Mouse (Mus musculus) myocyte (in vitro differentiated cells): ENCODE measurements around the gene Fstl5. TPM values are rescaled to one million over a fixed set of nuclear protein-coding genes. Genes with fewer than 3 reads are reported as not detected.

ENCODE experiments used
- H3K27me3 ChIP-seq: one replicate; pipeline ENCODE4 v1.6.1; 2011; ENCODE audit not compliant: control insufficient read depth, insufficient read depth, insufficient read length
- H3K36me3 ChIP-seq: one replicate; pipeline ENCODE4 v1.6.1; 2011; ENCODE audit not compliant: control insufficient read depth, insufficient read depth
- H3K4me2 ChIP-seq: one replicate; pipeline ENCODE4 v1.6.1; 2011; ENCODE audit warnings: low read depth, control low read depth
- H3K4me3 ChIP-seq: one replicate; pipeline ENCODE4 v1.5.1; 2011; ENCODE audit warnings: mild to moderate bottlenecking, control low read depth, moderate library complexity
- H3K79me2 ChIP-seq: one replicate; pipeline ENCODE4 v1.6.1; 2011; ENCODE audit not compliant: control insufficient read depth, insufficient read depth
- H3ac ChIP-seq: one replicate; pipeline ENCODE4 v1.6.1; 2011; ENCODE audit not compliant: control insufficient read depth, insufficient read length
- CEBPB ChIP-seq: IDR thresholded peaks from 2 replicates; pipeline ENCODE4 v1.6.1; 2011; ENCODE audit warnings: mild to moderate bottlenecking, moderate library complexity; ENCODE audit not compliant: poor library complexity, insufficient read depth, severe bottlenecking
- E2F4 ChIP-seq: IDR thresholded peaks from one replicate; pipeline ENCODE4 v1.6.1; 2011; ENCODE audit warnings: mild to moderate bottlenecking, control low read depth, moderate library complexity; ENCODE audit not compliant: insufficient read depth
- MAX ChIP-seq: IDR thresholded peaks from one replicate; pipeline ENCODE4 v1.6.1; 2011; ENCODE audit warnings: low read depth, mild to moderate bottlenecking, control low read depth
- MYOD1 ChIP-seq, 3 experiments: IDR thresholded peaks; one replicate each; pipeline ENCODE4 v1.6.1; 2011; ENCODE audit warnings: control low read depth in 2 of 3, low read depth in 2 of 3, mild to moderate bottlenecking in 2 of 3, moderate library complexity in 1 of 3; ENCODE audit not compliant: insufficient read length in 2 of 3, control insufficient read depth in 1 of 3
- MYOG ChIP-seq, 3 experiments: IDR thresholded peaks; one replicate each; pipeline ENCODE4 v1.6.1; 2011; ENCODE audit warnings: control low read depth in 2 of 3, low read depth in 2 of 3, mild to moderate bottlenecking in 2 of 3; ENCODE audit not compliant: insufficient read length in 2 of 3, control insufficient read depth in 1 of 3, insufficient read depth in 1 of 3
- POLR2A ChIP-seq: IDR thresholded peaks from one replicate; pipeline ENCODE4 v1.6.1; 2011; ENCODE audit warnings: low read depth, mild to moderate bottlenecking, control low read depth, moderate library complexity; ENCODE audit not compliant: insufficient read length
- POLR2AphosphoS2 ChIP-seq: IDR thresholded peaks from one replicate; pipeline ENCODE4 v1.6.1; 2011; ENCODE audit warnings: low read depth, control low read depth; ENCODE audit not compliant: insufficient read length
- REST ChIP-seq: IDR thresholded peaks from one replicate; pipeline ENCODE4 v1.6.1; 2011; ENCODE audit warnings: mild to moderate bottlenecking, control low read depth, moderate library complexity; ENCODE audit not compliant: insufficient read depth, insufficient read length
- SRF ChIP-seq: IDR thresholded peaks from one replicate; pipeline ENCODE4 v1.6.1; 2011; ENCODE audit warnings: low read depth; ENCODE audit not compliant: control insufficient read depth, insufficient read length
- TCF12 ChIP-seq: IDR thresholded peaks from one replicate; pipeline ENCODE4 v1.6.1; 2011; ENCODE audit warnings: mild to moderate bottlenecking, control low read depth; ENCODE audit not compliant: poor library complexity, insufficient read depth, severe bottlenecking
- TCF3 ChIP-seq: IDR thresholded peaks from one replicate; pipeline ENCODE4 v1.6.1; 2011; ENCODE audit warnings: low read depth, control low read depth; ENCODE audit not compliant: insufficient read length
- USF1 ChIP-seq: IDR thresholded peaks from one replicate; pipeline ENCODE4 v1.6.1; 2011; ENCODE audit warnings: low read depth, mild to moderate bottlenecking, control low read depth, moderate library complexity
- polyA plus RNA-seq: library from polyadenylated mRNA; unstranded; fragments of >200 nt; fragmentation: generic; extraction: Trizol; gene quantifications from one replicate; pipeline ENCODE4 v1.2.1, GENCODE M21; 2012; ENCODE audit warnings: missing spikeins

Fstl5 gene
- polyA plus RNA-seq: 0.01 TPM

GRCm38 (mm10) chr3:76074060-76074707 is at the start of gene Fstl5:
Gene Fstl5, plus strand, starts transcription at chr3:76074270.
- Histone ChIP-seq H3K27me3 (no peaks in the 10 kb centered on the region), H3K36me3 (no peaks in the 10 kb centered on the region), H3K4me2 (no peak within 1 kb of the TSS), H3K79me2 (no peaks in the 10 kb centered on the region), H3ac (no peak within 1 kb of the TSS), H3K4me3 (no peak within 1 kb of the TSS)
- TF ChIP-seq REST (peak; percentile 91), E2F4 (no peak)

GRCm38 (mm10) chr3:76025523-76025922 is 48.5 kb upstream of the Fstl5 start:
- Histone ChIP-seq H3K4me3 (no peak overlapping the region), H3ac (no peak overlapping the region), H3K79me2 (no peaks in the 10 kb centered on the region), H3K27me3 (no peaks in the 10 kb centered on the region), H3K4me2 (no peak overlapping the region), H3K36me3 (no peaks in the 10 kb centered on the region)
- no peak for TF ChIP-seq TCF12
- TF ChIP-seq POLR2AphosphoS2: no peak
- no peak for TF ChIP-seq MAX
- no peak for TF ChIP-seq POLR2A
- no peak for TF ChIP-seq REST
- TF ChIP-seq E2F4: no peak
- TF ChIP-seq USF1: no peak
- no peak for TF ChIP-seq MYOD1 (IDR thresholded peaks at IDR 0.05; ENCODE audit: control insufficient read depth in 1 of 3, insufficient read length in 2 of 3, low read depth in 2 of 3)
- TF ChIP-seq TCF3: no peak
- no peak for TF ChIP-seq SRF
- TF ChIP-seq MYOG (IDR thresholded peaks at IDR 0.05; ENCODE audit: control insufficient read depth in 1 of 3, insufficient read depth in 1 of 3, insufficient read length in 2 of 3, low read depth in 2 of 3): no peak
- no peak for TF ChIP-seq CEBPB

- no peaks in the 10 kb centered on the region for H3K36me3 ChIP-seq
- H3ac ChIP-seq: no peak overlapping the region
- H3K27me3 ChIP-seq: no peaks in the 10 kb centered on the region
- H3K4me2 ChIP-seq: no peak overlapping the region
- H3K4me3 ChIP-seq: no peak overlapping the region
- TF ChIP-seq CEBPB: no peak
- TF ChIP-seq POLR2A: no peak
- no peak for TF ChIP-seq E2F4
- TF ChIP-seq MYOG (IDR thresholded peaks at IDR 0.05; ENCODE audit: control insufficient read depth in 1 of 3, insufficient read depth in 1 of 3, insufficient read length in 2 of 3, low read depth in 2 of 3): no peak
- no peak for TF ChIP-seq REST
- TF ChIP-seq POLR2AphosphoS2: no peak
- TF ChIP-seq MYOD1 (IDR thresholded peaks at IDR 0.05; ENCODE audit: control insufficient read depth in 1 of 3, insufficient read length in 2 of 3, low read depth in 2 of 3): no peak
- no peak for TF ChIP-seq SRF
- TF ChIP-seq MAX: no peak
- no peaks in the 10 kb centered on the region for H3K79me2 ChIP-seq
Observed at GRCm38 (mm10) chr3:76051124-76051523, 22.9 kb upstream of the Fstl5 start.

- H3K4me2 ChIP-seq: no peak overlapping the region
- H3K27me3 ChIP-seq: no peaks in the 10 kb centered on the region
- no peak overlapping the region for H3ac ChIP-seq
- no peak overlapping the region for H3K4me3 ChIP-seq
- H3K79me2 ChIP-seq: no peaks in the 10 kb centered on the region
- no peaks in the 10 kb centered on the region for H3K36me3 ChIP-seq
- TF ChIP-seq TCF3 (no peak), MAX (no peak), USF1 (no peak), CEBPB (no peak), POLR2A (no peak), POLR2AphosphoS2 (no peak), SRF (no peak), TCF12 (no peak)
Observed at GRCm38 (mm10) chr3:76061996-76062395, 12.1 kb upstream of the Fstl5 start.

GRCm38 (mm10) chr3:76067920-76068319 is 6.2 kb upstream of the Fstl5 start:
- no peak overlapping the region for H3K4me3 ChIP-seq
- no peak overlapping the region for H3ac ChIP-seq
- no peaks in the 10 kb centered on the region for H3K79me2 ChIP-seq
- H3K4me2 ChIP-seq: no peak overlapping the region
- TF ChIP-seq CEBPB (no peak), TCF3 (no peak), REST (no peak), TCF12 (no peak), SRF (no peak), POLR2A (no peak), MAX (no peak), MYOG (IDR thresholded peaks at IDR 0.05; ENCODE audit: control insufficient read depth in 1 of 3, insufficient read depth in 1 of 3, insufficient read length in 2 of 3, low read depth in 2 of 3) (no peak), E2F4 (no peak), USF1 (no peak), POLR2AphosphoS2 (no peak)
- no peaks in the 10 kb centered on the region for H3K27me3 ChIP-seq
- H3K36me3 ChIP-seq: no peaks in the 10 kb centered on the region
